Mouse (Mus musculus) ovary, postnatal 10 days (tissue): ENCODE data around the gene Teddm1a.

Experiments used
- DNase-seq: peaks from one replicate; pipeline ENCODE4 v3.0.0; 2022; ENCODE audit warnings: low spot score

The Teddm1a gene

DNA sequence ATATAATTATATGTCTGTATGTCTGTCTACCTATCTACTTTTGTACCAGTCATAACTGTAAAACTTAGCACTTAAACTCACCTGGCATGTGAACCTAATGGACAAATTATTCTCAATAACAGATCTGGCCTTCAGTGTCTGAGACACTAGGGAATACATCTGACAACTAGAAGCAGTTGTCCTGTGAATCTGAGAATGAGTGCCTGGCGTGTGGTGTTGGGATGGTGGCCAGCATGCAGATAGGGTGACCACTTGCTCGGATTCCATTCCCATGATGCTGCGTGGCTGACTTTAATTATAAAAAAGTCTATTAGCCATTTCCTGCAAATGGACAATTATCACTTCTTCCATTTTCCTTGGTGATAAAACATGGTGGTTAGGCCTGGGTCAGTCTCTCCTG, 14.3 kb downstream of the Teddm1a start:
- no peak for DNase-seq

GRCm38 (mm10) chr1:153908208-153908607, 16.7 kb downstream of the Teddm1a start:
- DNase-seq = no peak

DNA sequence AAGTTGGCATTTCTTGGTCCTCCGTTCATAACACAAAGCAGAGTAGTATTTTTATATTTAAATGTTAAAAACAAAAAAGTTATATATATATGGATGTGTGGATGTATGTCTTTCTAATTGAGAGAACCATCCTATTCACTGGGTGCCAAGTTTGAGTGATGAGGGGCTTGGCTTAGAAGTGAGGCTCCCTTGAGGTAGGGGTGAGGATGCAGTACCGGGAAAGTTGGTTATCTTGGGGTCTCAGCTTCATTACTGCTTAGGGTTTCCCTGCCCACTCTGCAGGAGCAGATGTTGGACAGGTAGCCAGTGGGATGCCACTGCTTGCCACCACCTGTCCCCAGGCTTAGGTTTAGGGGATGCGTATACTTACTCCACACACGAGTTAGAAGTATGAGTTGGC, 17.2 kb downstream of the Teddm1a start:
- DNase-seq = no peak

- DNase-seq = no peak
Observed at GRCm38 (mm10) chr1:153909213-153909962, 17.8 kb downstream of the Teddm1a start.

- DNase-seq = no peak
Observed at GRCm38 (mm10) chr1:153909963-153910291, 18.4 kb downstream of the Teddm1a start.

- DNase-seq = no peak
Observed at GRCm38 (mm10) chr1:153910423-153910822, 18.9 kb downstream of the Teddm1a start.

DNA sequence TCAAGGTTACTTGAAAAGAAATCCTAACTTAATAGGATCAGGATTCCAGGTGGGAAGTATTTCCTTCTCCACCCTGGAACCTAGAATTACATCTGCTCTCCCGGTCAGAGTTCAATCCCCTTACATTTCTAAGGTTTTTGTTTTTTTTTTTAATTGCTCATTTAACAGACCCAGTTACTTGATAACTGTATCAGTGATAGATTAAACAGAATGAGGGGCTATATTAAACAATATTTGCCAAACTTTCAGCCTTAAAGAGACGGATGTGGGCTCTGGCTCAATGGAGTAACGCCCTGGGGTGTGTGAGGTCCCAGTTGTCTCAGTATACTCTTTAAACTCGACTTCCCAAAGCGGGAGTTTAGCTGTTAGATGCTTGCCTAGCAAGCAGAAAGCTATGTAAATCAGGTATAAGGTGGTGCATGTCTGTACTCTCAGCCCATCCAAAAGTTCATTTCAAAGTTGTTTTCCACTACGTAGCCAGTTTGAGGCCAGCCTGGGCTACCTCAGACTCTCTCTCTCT, 19.8 kb downstream of the Teddm1a start:
- no peak for DNase-seq

- no peak for DNase-seq
Observed at GRCm38 (mm10) chr1:153913869-153914268, 22.3 kb downstream of the Teddm1a start.

DNA sequence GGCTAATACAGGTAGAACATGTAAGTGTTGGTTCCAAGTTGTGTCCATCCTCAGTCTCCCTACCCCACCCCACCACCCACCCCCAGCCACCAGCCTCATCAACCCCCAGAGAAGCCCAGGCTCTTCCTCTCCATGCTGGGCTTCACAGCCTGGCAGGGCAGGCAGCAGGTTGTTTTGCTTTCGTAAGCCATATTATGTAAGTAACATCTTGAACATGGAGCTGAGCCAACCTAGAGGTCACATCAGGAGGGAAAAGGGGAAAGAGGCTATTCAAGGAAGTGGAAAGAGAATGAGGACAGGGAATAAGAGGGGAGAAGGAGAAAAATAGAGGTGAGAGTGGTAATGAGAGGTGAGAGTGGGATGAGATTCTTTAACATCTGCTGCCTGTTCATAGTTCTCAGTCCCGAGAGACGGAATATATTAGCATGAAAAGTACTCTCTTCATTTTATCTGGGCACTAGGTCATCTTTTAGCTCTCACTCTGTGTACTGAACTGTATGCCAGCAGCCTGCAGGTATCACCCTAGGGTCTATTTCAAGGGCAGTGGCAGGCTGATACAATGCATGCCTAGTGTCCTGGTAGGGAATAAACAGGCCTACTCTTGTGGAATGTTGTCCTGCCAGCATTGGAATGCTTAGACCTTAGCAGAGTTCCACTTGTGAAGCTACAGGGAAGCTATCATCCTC, 27.1 kb downstream of the Teddm1a start:
- DNase-seq = no peak

DNA sequence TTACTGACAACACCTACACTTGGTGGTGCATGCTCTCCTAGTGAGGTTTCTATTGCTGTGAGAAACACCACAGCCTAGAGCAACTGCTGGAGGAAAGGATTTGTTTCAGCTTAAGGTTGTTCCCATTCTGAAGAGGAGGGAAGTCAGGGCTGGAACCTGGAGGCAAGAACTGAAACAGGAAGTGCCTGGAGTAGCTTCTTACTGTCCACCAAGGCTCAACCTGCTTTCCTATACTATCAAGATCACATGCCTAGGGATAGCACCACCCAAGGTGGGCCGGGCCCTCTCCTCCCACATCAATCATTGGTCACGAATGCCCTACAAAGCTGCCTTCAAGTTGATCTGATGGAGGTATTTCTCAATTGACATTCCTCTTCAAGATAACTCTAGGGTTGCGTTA, 30.1 kb downstream of the Teddm1a start:
- no peak for DNase-seq

GRCm38 (mm10) chr1:153922571-153923021, 31.1 kb downstream of the Teddm1a start:
- DNase-seq = no peak

GRCm38 (mm10) chr1:153924395-153925385, 33.1 kb downstream of the Teddm1a start:
- DNase-seq = no peak

- no peak for DNase-seq
Observed at GRCm38 (mm10) chr1:153930431-153930830, 38.9 kb downstream of the Teddm1a start.

GRCm38 (mm10) chr1:153933772-153934171, 42.2 kb downstream of the Teddm1a start:
- DNase-seq = no peak

- no peak for DNase-seq
Observed at GRCm38 (mm10) chr1:153935844-153936380, 44.4 kb downstream of the Teddm1a start.

GRCm38 (mm10) chr1:153937025-153937424, 45.5 kb downstream of the Teddm1a start:
- DNase-seq = no peak

GRCm38 (mm10) chr1:153940986-153941385, 49.4 kb downstream of the Teddm1a start:
- no peak for DNase-seq
